Mouse (Mus musculus) CD8-positive naive resting alpha-beta T cell, adult 57 days (primary cell): ENCODE results near the gene Olfr222. TPM values are rescaled to one million over a fixed set of nuclear protein-coding genes. Genes with fewer than 3 reads are reported as not detected.

Source experiments
- total RNA-seq: library from RNA; stranded (reverse); gene quantifications from one replicate; pipeline ENCODE4 v1.2.4, GENCODE M21; 2023

Gene Olfr222
- not detected for total RNA-seq

DNA sequence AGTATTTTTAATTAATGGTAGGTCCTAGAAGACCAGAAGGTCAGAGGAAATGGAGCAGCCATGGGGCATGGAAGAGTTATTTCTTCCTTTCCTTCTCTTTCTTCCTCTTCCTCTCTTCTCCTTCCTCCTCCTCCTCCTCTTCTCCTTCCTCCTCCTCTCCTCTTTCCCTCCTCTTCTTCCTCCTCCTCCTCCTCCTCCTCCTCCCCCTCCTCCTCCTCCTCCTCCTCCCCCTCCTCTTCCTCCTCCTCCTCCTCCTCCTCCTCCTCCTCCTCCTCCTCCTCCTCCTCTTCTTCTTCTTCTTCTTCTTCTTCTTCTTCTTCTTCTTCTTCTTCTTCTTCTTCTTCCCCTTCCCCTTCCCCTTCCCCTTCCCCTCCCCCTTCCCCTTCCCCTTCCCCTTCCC, at the start of gene Olfr222:
Olfr222 (minus strand) TSS at position 101 of the 400 bp plus-strand sequence.

DNA sequence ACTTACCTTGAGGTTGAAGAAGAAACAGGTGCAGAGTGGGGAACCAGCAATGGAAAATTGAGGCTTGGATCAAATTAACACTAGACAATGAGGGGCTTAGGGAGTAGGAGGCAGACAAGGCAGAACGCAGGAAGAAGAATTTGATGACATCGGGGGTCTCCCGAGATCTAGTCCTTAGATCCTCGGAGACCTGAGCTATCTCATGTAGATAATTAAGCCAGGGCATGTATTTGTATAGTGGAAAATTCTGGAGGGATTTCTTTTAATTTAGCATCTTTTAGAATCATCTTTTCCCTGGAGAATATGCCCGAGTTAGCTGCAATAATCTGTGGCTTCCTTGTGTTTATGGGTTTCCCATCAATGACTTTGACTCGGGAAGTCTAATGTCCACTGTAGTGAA, 17.2 kb upstream of the Olfr222 start, which contains the start of gene Olfr223:
Olfr223 (minus strand) TSS at position 101 of the 400 bp plus-strand sequence.

DNA sequence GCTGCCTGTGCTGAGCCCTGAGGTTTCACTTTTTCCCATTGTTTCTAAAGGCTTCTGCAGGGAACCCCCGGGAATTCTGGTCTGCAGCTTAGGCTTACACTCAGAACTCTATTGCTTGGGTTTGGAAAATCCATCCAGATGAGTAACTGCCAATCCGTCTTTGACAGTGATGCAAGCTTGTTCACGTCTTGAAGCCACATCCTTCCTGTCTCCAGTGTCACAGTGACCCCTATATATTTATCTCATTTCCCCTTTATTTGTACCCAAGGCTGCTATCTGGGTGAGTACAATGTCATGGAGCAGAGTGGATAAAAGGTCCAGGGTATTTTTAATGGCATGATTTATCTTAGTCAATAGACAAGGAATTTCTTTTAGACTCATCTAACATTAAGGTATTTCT, 34.7 kb downstream of the Olfr222 start, which contains the start of gene Nlrp3:
Nlrp3 (plus strand) TSS at position 245 of the 400 bp plus-strand sequence.

DNA sequence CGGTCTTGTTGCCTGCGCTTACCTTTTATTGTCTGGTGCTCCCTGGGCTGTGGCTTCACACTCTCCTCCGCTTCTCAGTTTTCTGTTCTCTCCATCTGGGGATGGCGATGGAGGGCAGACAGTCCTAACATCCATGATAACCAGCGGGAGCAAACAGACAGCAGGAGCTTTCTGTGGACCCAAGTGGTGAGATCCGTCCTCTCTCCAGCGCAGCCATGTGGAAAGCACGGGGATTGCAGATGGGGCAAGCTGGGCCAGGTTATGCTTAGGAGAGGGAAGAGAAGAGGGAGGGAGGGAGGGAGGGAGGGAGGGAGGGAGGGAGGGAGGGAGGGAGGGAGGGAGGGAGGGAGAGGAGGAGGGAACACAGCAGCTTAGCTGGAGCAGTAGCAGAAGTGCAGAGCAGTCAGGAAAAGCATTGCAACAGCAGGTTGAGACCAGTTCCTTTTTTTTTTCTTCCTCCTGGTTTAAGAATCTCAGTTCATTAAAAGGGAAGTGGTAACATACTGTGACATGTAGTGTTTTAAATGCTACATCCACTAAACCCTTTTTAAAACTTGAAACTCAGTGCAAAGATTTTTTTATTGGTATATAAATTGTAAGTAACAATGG, 49.5 kb downstream of the Olfr222 start, which contains the start of gene Zkscan17:
Zkscan17 (minus strand) TSS at position 280 of the 609 bp plus-strand sequence.

Other genes starting within 250 kb of the Olfr222 start
- not detected for gene Prss38, start 200.6 kb downstream of the Olfr222 start, total RNA-seq
- 9.1 TPM for gene Jmjd4, start 126.2 kb downstream of the Olfr222 start, total RNA-seq
- 17.0 TPM for gene Snap47, start 125.0 kb downstream of the Olfr222 start, total RNA-seq
- 3.3 TPM for gene Zfp867, start 103.8 kb downstream of the Olfr222 start, total RNA-seq
- gene Zkscan17, start 49.5 kb downstream of the Olfr222 start, total RNA-seq = 19.4 TPM
- 4.0 TPM for gene Nlrp3, start 34.7 kb downstream of the Olfr222 start, total RNA-seq
- not detected for gene Olfr223, start 17.1 kb upstream of the Olfr222 start, total RNA-seq
- gene Mprip, start 85.1 kb upstream of the Olfr222 start, total RNA-seq = 49.3 TPM
- gene Pld6, start 211.4 kb upstream of the Olfr222 start, total RNA-seq = not detected
- gene Flcn, start 233.8 kb upstream of the Olfr222 start, total RNA-seq = 70.6 TPM